Mouse (Mus musculus): ENCODE data around the gene Hoxa4. TPM values are rescaled to one million over a fixed set of nuclear protein-coding genes. Genes with fewer than 3 reads are reported as not detected.

Gene Hoxa4
- total and polyA plus RNA-seq, 3 experiments: 0.19 TPM; not detected in 2

GRCm38 (mm10) chr6:52206882-52207683 is 15.5 kb upstream of the Hoxa4 start:
- Histone ChIP-seq H3K4me1 (ENCODE audit: control insufficient read depth in 1 of 2, insufficient read depth in 2 of 2) (peaks cover 2 to 10% of the 10 kb centered on the region in 2 experiments; a peak in 2 of 4 replicates), H3K36me3 (replicated peaks in 1 of 2; ENCODE audit: control insufficient read depth in 1 of 2, insufficient read depth in 1 of 2, low read length in 1 of 2) (peaks cover 23 to 51% of the 10 kb centered on the region in 2 experiments), H3K9ac (ENCODE audit: insufficient read depth, low read depth) (no peak overlapping the region), H3K79me2 (replicated peaks; ENCODE audit: control insufficient read depth, extremely low read depth, insufficient read depth, poor library complexity, severe bottlenecking) (no peaks in the 10 kb centered on the region), H3K4me2 (ENCODE audit: insufficient read depth, low read depth, poor library complexity, severe bottlenecking) (no peak overlapping the region), H3K9me3 (replicated peaks; ENCODE audit: low read length) (peaks cover 54% of the 10 kb centered on the region), H3K27me3 (replicated peaks) (peaks cover 2% of the 10 kb centered on the region), H3K27ac (ENCODE audit: insufficient read depth, low read depth) (no peak overlapping the region), H3K4me3 (replicated peaks in 1 of 3; ENCODE audit: low read depth in 2 of 3, low read length in 2 of 3, poor library complexity in 1 of 3) (no peak overlapping the region)
- TF ChIP-seq NELFE (IDR thresholded peaks at IDR 0.05; ENCODE audit: low read depth, low read length): no peak
- no peak for TF ChIP-seq E2F4 (IDR thresholded peaks at IDR 0.05; ENCODE audit: insufficient replicate concordance, low read depth, low read length)
- no peak for TF ChIP-seq HCFC1 (IDR thresholded peaks at IDR 0.05; ENCODE audit: low read depth, low read length)
- no peak for TF ChIP-seq POLR2AphosphoS2 (IDR thresholded peaks at IDR 0.05; ENCODE audit: low read depth, low read length)
- no peak for TF ChIP-seq UBTF (IDR thresholded peaks at IDR 0.05; ENCODE audit: low read depth, low read length)
- no peak for TF ChIP-seq TBP (conservative IDR thresholded peaks at IDR 0.05; ENCODE audit: low read depth, low read length)
- TF ChIP-seq MEF2A (IDR thresholded peaks at IDR 0.05; ENCODE audit: borderline replicate concordance, low read depth, low read length): no peak
- no peak for TF ChIP-seq BHLHE40 (IDR thresholded peaks at IDR 0.05; ENCODE audit: low read depth, low read length)
- TF ChIP-seq ZC3H11A (IDR thresholded peaks at IDR 0.05; ENCODE audit: low read depth, low read length): no peak
- TF ChIP-seq MAFK (IDR thresholded peaks at IDR 0.05; ENCODE audit: insufficient replicate concordance, low read length): no peak
- TF ChIP-seq CTCF (conservative IDR thresholded peaks at IDR 0.05 in 1 of 2, IDR thresholded peaks at IDR 0.05 in 1 of 2; ENCODE audit: low read depth in 2 of 2, low read length in 2 of 2): no peak
- TF ChIP-seq MXI1 (IDR thresholded peaks at IDR 0.05; ENCODE audit: low read depth, low read length): no peak
- no peak for TF ChIP-seq KAT2A (IDR thresholded peaks at IDR 0.05; ENCODE audit: insufficient replicate concordance, low read length)
- no peak for TF ChIP-seq ZKSCAN1 (IDR thresholded peaks at IDR 0.05; ENCODE audit: borderline replicate concordance, low read depth, low read length)
- no peak for TF ChIP-seq SIN3A (IDR thresholded peaks at IDR 0.05; ENCODE audit: low read length)
- no peak for TF ChIP-seq GABPA (IDR thresholded peaks at IDR 0.05; ENCODE audit: insufficient replicate concordance, low read depth, low read length)
- in situ Hi-C loops (cut with MboI; ENCODE audit: low pct_ligation_motif_present, low pct_unique_long_range_greater_than_20kb, low sequenced_read_pairs) (loop anchor here (25.0 kb wide), 1 partner anchor 195 kb away; the partner anchor contains the start of gene Skap2), dilution Hi-C loops (cut with MboI; ENCODE audit: extremely low pct_ligation_motif_present, extremely low pct_unique_long_range_greater_than_20kb, low sequenced_read_pairs) (no loop called here)
- DNase-seq (ENCODE audit: extremely low read depth): no peak

Measured in CH12.LX (cell line).